Mouse (Mus musculus) embryo, embryonic 11 days (tissue): Measurements from ENCODE around the gene Glrx3.

Experiments
- DNase-seq: peaks from one replicate; pipeline ENCODE4 v3.0.0-alpha.2; 2015

Glrx3 gene

GRCm38 (mm10) chr7:137477950-137478620 is 40.7 kb downstream of the Glrx3 start:
- peak; percentile 94 for DNase-seq

GRCm38 (mm10) chr7:137478621-137478982 is 41.2 kb downstream of the Glrx3 start:
- DNase-seq = no peak

GRCm38 (mm10) chr7:137480839-137481238 is 43.4 kb downstream of the Glrx3 start:
- DNase-seq = no peak

GRCm38 (mm10) chr7:137483987-137484386 is 46.6 kb downstream of the Glrx3 start:
- DNase-seq = no peak

- no peak for DNase-seq
Observed at GRCm38 (mm10) chr7:137488391-137488790, 51.0 kb downstream of the Glrx3 start.

GRCm38 (mm10) chr7:137490711-137491110 is 53.3 kb downstream of the Glrx3 start:
- no peak for DNase-seq

- DNase-seq = no peak
Observed at GRCm38 (mm10) chr7:137492307-137492973, 55.0 kb downstream of the Glrx3 start.

- no peak for DNase-seq
Observed at GRCm38 (mm10) chr7:137498736-137499135, 61.3 kb downstream of the Glrx3 start.

- DNase-seq = no peak
Observed at GRCm38 (mm10) chr7:137517588-137517987, 80.2 kb downstream of the Glrx3 start.

GRCm38 (mm10) chr7:137518028-137518576 is 80.7 kb downstream of the Glrx3 start:
- no peak for DNase-seq
